Mouse (Mus musculus) gastrocnemius, postnatal 25 days (tissue): ENCODE measurements around the gene Fam129c. TPM values are rescaled to one million over a fixed set of nuclear protein-coding genes. Genes with fewer than 3 reads are reported as not detected.

ENCODE experiments used
- DNase-seq: peaks from one replicate; pipeline ENCODE4 v3.0.0; 2022
- total RNA-seq, 2 experiments: library from RNA; stranded (reverse); gene quantifications; 1 replicate in 1 of 2; 2 replicates in 1 of 2; pipeline ENCODE4 v1.2.3; 2021

Fam129c gene
- total RNA-seq, 2 experiments from 2014 or later, result 0.29 to 0.38 TPM

GRCm38 (mm10) chr8:71574426-71574825 is 23.0 kb upstream of the Fam129c start:
- DNase-seq, result no peak

GRCm38 (mm10) chr8:71575020-71575419 is 22.4 kb upstream of the Fam129c start:
- no peak for DNase-seq

GRCm38 (mm10) chr8:71577856-71578387 is 19.5 kb upstream of the Fam129c start:
- no peak for DNase-seq

- DNase-seq, result no peak
Observed at GRCm38 (mm10) chr8:71579009-71579408, 18.4 kb upstream of the Fam129c start.

- DNase-seq, result peak; percentile 73
Observed at GRCm38 (mm10) chr8:71579476-71579875, 18.0 kb upstream of the Fam129c start.

GRCm38 (mm10) chr8:71580201-71580600 is 17.2 kb upstream of the Fam129c start:
- no peak for DNase-seq

- DNase-seq, result no peak
Observed at GRCm38 (mm10) chr8:71586891-71587290, 10.6 kb upstream of the Fam129c start.

GRCm38 (mm10) chr8:71588762-71589161 is 8.7 kb upstream of the Fam129c start:
- DNase-seq, result no peak

GRCm38 (mm10) chr8:71591017-71591416 is 6.4 kb upstream of the Fam129c start:
- no peak for DNase-seq

- peak; percentile 94 for DNase-seq
Observed at GRCm38 (mm10) chr8:71591471-71592373, 5.7 kb upstream of the Fam129c start, which contains the start of gene Pgls. Gene Pgls, plus strand, starts transcription at chr8:71592176.

GRCm38 (mm10) chr8:71592374-71593170 is 4.9 kb upstream of the Fam129c start:
- peak; percentile 83 for DNase-seq

GRCm38 (mm10) chr8:71593556-71594323 is 3.7 kb upstream of the Fam129c start:
- DNase-seq, result no peak

GRCm38 (mm10) chr8:71594324-71594722 is 3.1 kb upstream of the Fam129c start:
- DNase-seq, result no peak

GRCm38 (mm10) chr8:71595862-71596261 is 1.6 kb upstream of the Fam129c start:
- DNase-seq, result peak; percentile 82

GRCm38 (mm10) chr8:71596384-71596783 is 1.1 kb upstream of the Fam129c start:
- DNase-seq, result no peak

GRCm38 (mm10) chr8:71596798-71597197 is 650 bp upstream of the Fam129c start:
- DNase-seq, result no peak

GRCm38 (mm10) chr8:71598375-71598774 is 927 bp downstream of the Fam129c start:
- no peak for DNase-seq

GRCm38 (mm10) chr8:71598841-71599240 is 1.4 kb downstream of the Fam129c start:
- DNase-seq, result no peak

GRCm38 (mm10) chr8:71601939-71602665 is 4.7 kb downstream of the Fam129c start:
- DNase-seq, result no peak

GRCm38 (mm10) chr8:71602666-71603334 is 5.4 kb downstream of the Fam129c start:
- peak; percentile 61 for DNase-seq

GRCm38 (mm10) chr8:71604021-71604420 is 6.6 kb downstream of the Fam129c start:
- DNase-seq, result no peak
